Mouse (Mus musculus) cerebellum, adult 9-10 months (tissue): ENCODE data around the gene Polg2.

Experiments used
- DNase-seq: peaks from one replicate; pipeline ENCODE4 v3.0.0; 2022

Polg2 gene

GRCm38 (mm10) chr11:106788775-106789459 is 9.6 kb upstream of the Polg2 start, which contains the start of the genes Ddx5 and Cep95:
Gene Ddx5 (minus strand): TSS chr11:106789185.
Gene Cep95 (plus strand): TSS chr11:106789252.
- DNase-seq = peak; percentile 100

GRCm38 (mm10) chr11:106788026-106788774 is 8.9 kb upstream of the Polg2 start:
- DNase-seq = peak; percentile 99

- DNase-seq = peak; percentile 91
Measured at GRCm38 (mm10) chr11:106787131-106788025, 8.0 kb upstream of the Polg2 start.

GRCm38 (mm10) chr11:106785043-106785442 is 5.7 kb upstream of the Polg2 start:
- DNase-seq = no peak

GRCm38 (mm10) chr11:106784476-106784875 is 5.1 kb upstream of the Polg2 start:
- DNase-seq = peak; percentile 27

- no peak for DNase-seq
Measured at GRCm38 (mm10) chr11:106782841-106783764, 3.8 kb upstream of the Polg2 start.

- peak; percentile 23 for DNase-seq
Measured at GRCm38 (mm10) chr11:106782271-106782670, 2.9 kb upstream of the Polg2 start.

GRCm38 (mm10) chr11:106780590-106781220 is 1.4 kb upstream of the Polg2 start:
- DNase-seq = peak; percentile 27

GRCm38 (mm10) chr11:106780089-106780425 is 720 bp upstream of the Polg2 start:
- no peak for DNase-seq

- DNase-seq = no peak
Measured at GRCm38 (mm10) chr11:106778589-106779387, 549 bp downstream of the Polg2 start.

- no peak for DNase-seq
Measured at GRCm38 (mm10) chr11:106778132-106778531, 1.2 kb downstream of the Polg2 start.

GRCm38 (mm10) chr11:106777395-106777794 is 1.9 kb downstream of the Polg2 start:
- DNase-seq = peak; percentile 22

- peak; percentile 21 for DNase-seq
Measured at GRCm38 (mm10) chr11:106776960-106777359, 2.4 kb downstream of the Polg2 start.

- no peak for DNase-seq
Measured at GRCm38 (mm10) chr11:106773061-106773460, 6.3 kb downstream of the Polg2 start.

- DNase-seq = no peak
Measured at GRCm38 (mm10) chr11:106770195-106770974, 9.0 kb downstream of the Polg2 start.

GRCm38 (mm10) chr11:106767516-106767915 is 11.8 kb downstream of the Polg2 start:
- no peak for DNase-seq

GRCm38 (mm10) chr11:106766611-106767162 is 12.7 kb downstream of the Polg2 start:
- no peak for DNase-seq

GRCm38 (mm10) chr11:106762800-106763185 is 16.5 kb downstream of the Polg2 start:
- no peak for DNase-seq

- DNase-seq = no peak
Measured at GRCm38 (mm10) chr11:106762139-106762799, 17.1 kb downstream of the Polg2 start.
